Mouse (Mus musculus) ES-E14 (cell line): ENCODE data around the gene Rap1gds1. TPM values are rescaled to one million over a fixed set of nuclear protein-coding genes. Genes with fewer than 3 reads are reported as not detected.

Source experiments
- DNase-seq: peaks from one replicate; pipeline ENCODE4 v3.0.0-alpha.2; 2013; ENCODE audit warnings: low read depth, low spot score
- H3K27ac ChIP-seq: 2 replicates; pipeline ENCODE4 v1.5.1; 2012; ENCODE audit warnings: low read depth, mild to moderate bottlenecking, low read length, moderate library complexity, mixed read lengths; ENCODE audit not compliant: poor library complexity, insufficient read depth, severe bottlenecking
- H3K36me3 ChIP-seq: 2 replicates; pipeline ENCODE4 v1.6.1; 2012; ENCODE audit warnings: mild to moderate bottlenecking, low read length, moderate library complexity, mixed read lengths; ENCODE audit not compliant: control insufficient read depth, poor library complexity, insufficient read depth, severe bottlenecking
- H3K4me1 ChIP-seq, 2 experiments: fragments of 150-350 bp in 1 of 2; sonication (generic) in 1 of 2; 2 replicates each; pipeline ENCODE4 v1.6.1; 2012; ENCODE audit warnings: low read length in 2 of 2, mild to moderate bottlenecking in 1 of 2, mixed read lengths in 1 of 2; ENCODE audit not compliant: control insufficient read depth in 2 of 2, insufficient read depth in 2 of 2, poor library complexity in 1 of 2
- H3K4me3 ChIP-seq, 2 experiments: fragments of 150-350 bp in 1 of 2; sonication (generic) in 1 of 2; 2 replicates each; pipeline ENCODE4 v1.5.1; 2012; ENCODE audit warnings: low read length in 2 of 2, low read depth in 1 of 2, mild to moderate bottlenecking in 1 of 2, mixed read lengths in 1 of 2; ENCODE audit not compliant: insufficient read depth in 1 of 2, poor library complexity in 1 of 2, severe bottlenecking in 1 of 2
- H3K9ac ChIP-seq: 2 replicates; pipeline ENCODE4 v1.6.1; 2012; ENCODE audit warnings: low read depth, mild to moderate bottlenecking, low read length, mixed read lengths; ENCODE audit not compliant: poor library complexity, insufficient read depth, severe bottlenecking
- H3K9me3 ChIP-seq: fragments of 150-350 bp; sonication (generic); 2 replicates; pipeline ENCODE4 v1.6.1; 2012; ENCODE audit warnings: low read depth, mild to moderate bottlenecking, low read length; ENCODE audit not compliant: control insufficient read depth, insufficient read depth
- CHD2 ChIP-seq: IDR thresholded peaks from 2 replicates; pipeline ENCODE4 v1.6.1; 2014; ENCODE audit warnings: mild to moderate bottlenecking, low read depth, low read length, inconsistent platforms
- HCFC1 ChIP-seq: IDR thresholded peaks from 2 replicates; pipeline ENCODE4 v1.6.1; 2012; ENCODE audit warnings: low read length, inconsistent platforms, borderline replicate concordance; ENCODE audit not compliant: insufficient read depth
- MAFK ChIP-seq: IDR thresholded peaks from 2 replicates; pipeline ENCODE4 v1.6.1; 2014; ENCODE audit warnings: mild to moderate bottlenecking, low read depth, low read length, inconsistent platforms; ENCODE audit not compliant: insufficient read depth
- ZC3H11A ChIP-seq: IDR thresholded peaks from 2 replicates; pipeline ENCODE4 v1.6.1; 2012; ENCODE audit warnings: low read depth, mild to moderate bottlenecking, inconsistent platforms, low read length, borderline replicate concordance
- ZNF384 ChIP-seq: IDR thresholded peaks from 2 replicates; pipeline ENCODE4 v1.6.1; 2012; ENCODE audit warnings: low read depth, low read length, inconsistent platforms
- in situ Hi-C, 2 experiments: fragments of 600-800 bp; cut with MboI; formaldehyde crosslinking; loops; one replicate each; pipeline ENCODE4 v1.15.1; 2025; ENCODE audit warnings: low sequenced_read_pairs in 2 of 2, inconsistent platforms in 1 of 2; ENCODE audit not compliant: unreplicated experiment in 2 of 2
- total RNA-seq: library from RNA; depleted of rRNA; stranded (reverse); fragments of 300-350 nt; gene quantifications from 2 replicates; pipeline ENCODE4 v1.2.3, GENCODE M21; 2012

Gene Rap1gds1
- total RNA-seq, 1 experiment = 21.9 TPM

DNA sequence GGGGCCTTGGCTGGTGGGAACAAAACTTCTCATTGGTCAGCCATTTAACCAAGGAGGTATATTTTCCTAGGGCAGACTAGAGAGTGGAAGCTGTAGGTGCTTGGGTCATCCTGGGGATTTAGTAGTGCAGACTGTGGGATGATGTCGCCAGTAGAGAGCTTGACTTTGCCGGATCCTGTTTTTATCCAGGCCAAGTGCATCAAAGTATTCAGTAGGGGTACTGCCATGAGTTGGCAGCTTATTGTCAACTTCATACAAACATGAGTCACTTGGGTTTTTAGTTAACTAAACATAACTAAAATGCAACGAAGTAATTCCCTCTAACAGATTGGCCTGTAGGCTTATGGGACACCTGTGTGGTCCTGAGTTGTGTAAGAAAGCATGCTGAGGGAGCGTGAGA, 158.4 kb downstream of the Rap1gds1 start:
- no peak for DNase-seq
- no peaks in the 10 kb centered on the region for H3K4me1 ChIP-seq
- TF ChIP-seq CHD2 (no peak), ZC3H11A (no peak), ZNF384 (no peak), MAFK (no peak), HCFC1 (no peak)
- H3K4me3 ChIP-seq = no peak overlapping the region
- H3K9ac ChIP-seq = no peak overlapping the region
- H3K36me3 ChIP-seq = no peaks in the 10 kb centered on the region
- H3K27ac ChIP-seq = no peak overlapping the region
- in situ Hi-C loops = loop anchor here in 1 of 2 experiments (25.0 kb wide), 1 partner anchor 279 kb away; no protein-coding TSS in a partner anchor
- H3K9me3 ChIP-seq = no peaks in the 10 kb centered on the region

DNA sequence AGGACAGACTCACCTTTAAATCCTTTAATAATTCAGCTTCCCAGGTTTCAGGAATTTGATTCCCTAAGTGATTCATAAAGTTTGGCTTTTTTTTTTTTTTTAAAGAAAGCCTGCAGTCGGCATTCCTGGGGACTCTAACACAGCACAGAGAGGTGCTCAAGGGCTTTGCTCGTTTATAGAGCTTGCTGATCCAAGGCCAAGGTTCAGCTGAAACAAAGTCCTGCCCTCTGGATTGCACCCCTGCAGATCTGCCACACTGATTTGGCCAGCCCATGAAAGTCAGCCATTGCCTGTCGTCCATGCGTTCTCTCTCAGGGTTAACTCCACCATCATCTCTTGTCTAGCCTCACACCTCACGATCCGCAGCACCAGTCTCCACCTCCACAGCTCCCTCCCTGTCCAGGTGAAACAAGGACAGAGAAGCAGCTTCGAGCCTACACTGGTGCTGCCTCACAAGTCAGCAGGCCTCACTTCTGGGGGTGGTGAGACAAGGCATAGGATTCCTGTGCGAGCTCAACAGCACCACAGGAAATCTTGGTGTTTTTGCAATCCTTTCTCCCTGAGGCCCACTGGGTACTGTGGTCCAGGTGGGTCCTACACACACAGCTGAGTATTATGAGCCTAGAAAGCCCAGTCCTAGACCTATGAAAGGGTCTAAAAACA, 160.2 kb downstream of the Rap1gds1 start:
- Histone ChIP-seq H3K4me1 (no peaks in the 10 kb centered on the region), H3K36me3 (no peaks in the 10 kb centered on the region), H3K9me3 (no peaks in the 10 kb centered on the region), H3K4me3 (no peak overlapping the region), H3K9ac (no peak overlapping the region), H3K27ac (no peak overlapping the region)
- no peak for DNase-seq
- TF ChIP-seq MAFK (no peak), ZC3H11A (no peak), ZNF384 (no peak), HCFC1 (no peak), CHD2 (no peak)
- in situ Hi-C loops = loop anchor here in 1 of 2 experiments (25.0 kb wide), 1 partner anchor 277 kb away; no protein-coding TSS in a partner anchor

DNA sequence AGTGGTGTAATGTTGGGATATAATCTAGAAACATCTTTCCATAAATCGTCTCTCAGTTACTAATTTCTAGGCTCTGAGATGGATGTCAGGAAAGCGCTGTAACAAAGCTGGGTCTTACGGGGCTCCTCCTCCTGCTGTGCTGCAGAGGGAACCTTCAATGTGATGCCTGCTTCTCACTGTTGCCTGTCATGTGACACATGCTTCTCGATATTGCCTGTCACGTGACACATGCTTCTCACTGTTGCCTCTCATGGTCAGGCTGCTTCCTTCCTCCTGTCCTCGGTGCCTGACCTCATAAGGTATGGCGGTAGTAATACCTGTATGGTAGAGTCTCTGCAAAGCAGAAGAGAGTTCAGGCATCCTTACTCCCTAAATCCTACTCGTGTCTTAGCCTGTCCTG, 162.5 kb downstream of the Rap1gds1 start:
- no peak for DNase-seq
- H3K4me3 ChIP-seq = no peak overlapping the region
- H3K9ac ChIP-seq = no peak overlapping the region
- TF ChIP-seq HCFC1 (no peak), MAFK (no peak), ZC3H11A (no peak), ZNF384 (no peak), CHD2 (no peak)
- no peak overlapping the region for H3K27ac ChIP-seq
- H3K36me3 ChIP-seq = no peaks in the 10 kb centered on the region
- H3K9me3 ChIP-seq = no peaks in the 10 kb centered on the region
- no peaks in the 10 kb centered on the region for H3K4me1 ChIP-seq
- in situ Hi-C loops = loop anchor here in 1 of 2 experiments (25.0 kb wide), 1 partner anchor 275 kb away; no protein-coding TSS in a partner anchor

DNA sequence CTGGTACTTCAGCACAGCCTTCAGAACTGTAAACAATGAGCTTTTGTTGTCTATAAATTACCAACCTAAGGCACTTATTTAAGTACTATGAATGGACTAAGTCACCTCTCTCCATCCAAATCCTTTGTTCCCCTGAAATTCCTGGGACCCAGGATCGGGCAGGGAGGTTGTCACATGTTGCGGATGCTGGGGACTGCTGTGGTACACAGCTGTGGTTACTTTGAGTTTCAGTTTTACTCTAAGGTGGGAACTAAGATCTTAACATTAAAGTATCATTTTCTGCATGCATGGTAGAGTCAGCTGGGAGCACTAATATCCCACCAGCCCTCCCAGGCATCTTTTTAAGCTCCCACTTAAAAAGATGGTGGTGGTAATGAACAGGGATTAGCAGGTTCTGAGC, 165.7 kb downstream of the Rap1gds1 start:
- peaks cover 0 to 3% of the 10 kb centered on the region in 2 experiments; a peak in 1 of 4 replicates for H3K4me1 ChIP-seq
- in situ Hi-C loops = loop anchor here (10.0 to 25.0 kb wide), 2 partner anchors 265 to 272 kb away; no protein-coding TSS in a partner anchor
- no peak overlapping the region for H3K9ac ChIP-seq
- TF ChIP-seq HCFC1 (no peak), MAFK (no peak), ZC3H11A (no peak), ZNF384 (no peak), CHD2 (no peak)
- no peaks in the 10 kb centered on the region for H3K9me3 ChIP-seq
- no peak overlapping the region for H3K27ac ChIP-seq
- H3K4me3 ChIP-seq = no peak overlapping the region
- H3K36me3 ChIP-seq = no peaks in the 10 kb centered on the region
- no peak for DNase-seq
